Mouse (Mus musculus): ENCODE measurements around the gene Ivl. TPM values are rescaled to one million over a fixed set of nuclear protein-coding genes. Genes with fewer than 3 reads are reported as not detected.

Gene Ivl
- total RNA-seq, 2 experiments from 2014 or later, result not detected

Other genes starting within 250 kb of the Ivl start
- gene Sprr2d, start 234.6 kb downstream of the Ivl start, total RNA-seq (2021), result not detected
- gene Sprr2e, start 221.6 kb downstream of the Ivl start, total RNA-seq (2021), result not detected
- not detected for gene Sprr2f, start 208.5 kb downstream of the Ivl start, total RNA-seq (2021)
- not detected for gene Sprr2h, start 188.1 kb downstream of the Ivl start, total RNA-seq (2021)
- not detected for gene Sprr2i, start 165.7 kb downstream of the Ivl start, total RNA-seq (2021)
- not detected for gene Sprr2j-ps, start 155.7 kb downstream of the Ivl start, total RNA-seq (2021)
- 1 to 10 TPM; 2.3 to 4.4 TPM for gene Gm9774, start 144.3 kb downstream of the Ivl start, total RNA-seq (2021)
- gene Sprr2k, start 141.2 kb downstream of the Ivl start, total RNA-seq (2021), result not detected
- not detected for gene Sprr1b, start 134.9 kb downstream of the Ivl start, total RNA-seq (2021)
- not detected for gene Sprr3, start 115.0 kb downstream of the Ivl start, total RNA-seq (2021)
- gene Sprr1a, start 87.8 kb downstream of the Ivl start, total RNA-seq (2021), result not detected
- not detected for gene Sprr4, start 73.2 kb downstream of the Ivl start, total RNA-seq (2021)
- not detected for gene 2310046K23Rik, start 39.2 kb downstream of the Ivl start, total RNA-seq (2021)
- gene Smcp, start 15.3 kb upstream of the Ivl start, total RNA-seq (2021), result not detected
- not detected for gene 2210017I01Rik, start 33.8 kb upstream of the Ivl start, total RNA-seq (2021)
- not detected for gene Lce6a, start 47.9 kb upstream of the Ivl start, total RNA-seq (2021)
- gene Lce1a1, start 74.6 kb upstream of the Ivl start, total RNA-seq (2021), result not detected
- gene Lce1b, start 83.2 kb upstream of the Ivl start, total RNA-seq (2021), result not detected
- not detected for gene Lce1a2, start 96.6 kb upstream of the Ivl start, total RNA-seq (2021)
- gene Lce1c, start 105.5 kb upstream of the Ivl start, total RNA-seq (2021), result not detected
- not detected for gene Lce1d, start 113.5 kb upstream of the Ivl start, total RNA-seq (2021)
- gene Lce1e, start 135.3 kb upstream of the Ivl start, total RNA-seq (2021), result not detected
- gene Lce1f, start 146.6 kb upstream of the Ivl start, total RNA-seq (2021), result not detected
- gene Gm38119, start 165.4 kb upstream of the Ivl start, total RNA-seq (2021), result not detected
- not detected for gene Lce1g, start 178.6 kb upstream of the Ivl start, total RNA-seq (2021)
- not detected for gene Lce1h, start 191.3 kb upstream of the Ivl start, total RNA-seq (2021)
- gene Lce1i, start 205.2 kb upstream of the Ivl start, total RNA-seq (2021), result not detected
- not detected for gene Lce1j, start 216.8 kb upstream of the Ivl start, total RNA-seq (2021)
- not detected for gene Lce1k, start 234.2 kb upstream of the Ivl start, total RNA-seq (2021)

Measured in layer of hippocampus, postnatal 14 days (tissue).